In the genomic region with DNA sequence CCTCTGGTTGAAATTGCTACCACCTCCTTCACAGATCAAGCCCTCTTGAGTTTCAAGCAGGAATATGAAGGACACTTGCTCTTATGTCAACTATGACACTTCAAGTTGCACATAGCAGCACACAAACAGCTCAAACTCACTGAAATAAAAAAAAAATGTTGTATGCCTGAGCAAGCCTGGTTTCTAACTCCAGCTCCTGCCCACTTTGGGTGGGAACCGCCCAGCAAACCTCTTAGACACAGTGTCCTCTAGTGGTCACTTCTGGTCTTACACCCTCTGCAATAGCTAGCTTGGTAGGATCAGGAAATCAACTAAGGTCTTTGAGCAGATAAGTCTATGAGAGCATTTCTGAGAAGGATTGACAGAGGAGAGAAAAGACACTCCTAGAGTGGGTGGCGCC, we compare ENCODE assay signal across 8 mouse cellular contexts. TPM values are rescaled to one million over a fixed set of nuclear protein-coding genes. Genes with fewer than 3 reads are reported as not detected.
DNase-seq lines count a peak whose midpoint lies in the region; ATAC-seq and TF ChIP-seq lines count a peak whose summit lies in the region.

No protein-coding gene starts in this region.

- no peak for ATAC-seq in limb, embryonic 11.5 days (ENCODE audit: insufficient number of reproducible peaks, low FRiP score, low TSS enrichment, low read depth)
- ATAC-seq in erythroid progenitor cell, adult 5-6 weeks (replicated peaks; ENCODE audit: low FRiP score, poor library complexity, severe bottlenecking): no peak

- no peak overlapping the region for H3K4me2 ChIP-seq in limb, embryonic 11.5 days (ENCODE audit: low read depth, severe bottlenecking)

- intact Hi-C loops in heart, postnatal 36 days (cut with DNase I): loop anchor here (1.0 kb wide), 1 partner anchor 38 kb away; no protein-coding TSS in a partner anchor

- H3K9ac ChIP-seq in MEL (ENCODE audit: control insufficient read depth, low read depth, low read length, poor library complexity, severe bottlenecking): no peak overlapping the region
- no peak overlapping the region for H3K9ac ChIP-seq in limb, embryonic 11.5 days (ENCODE audit: low read length)

- no peak for TF ChIP-seq EP300 in MEL (IDR thresholded peaks at IDR 0.05; ENCODE audit: low read depth in 1 of 2, low read length in 2 of 2)

- peak; percentile 77 to 99 (median 92) for TF ChIP-seq CTCF in MEL (IDR thresholded peaks at IDR 0.05 in 2 of 3, conservative IDR thresholded peaks at IDR 0.05 in 1 of 3; ENCODE audit: control insufficient read depth in 1 of 3, insufficient read depth in 1 of 3, low read depth in 2 of 3, low read length in 3 of 3, poor library complexity in 1 of 3, severe bottlenecking in 1 of 3)

- no peak overlapping the region for H3K27ac ChIP-seq in MEL (ENCODE audit: control insufficient read depth, low read depth, low read length)
- no peak overlapping the region for H3K27ac ChIP-seq in limb, embryonic 11.5 days (replicated peaks; ENCODE audit: low read depth, low read length)

- no peaks in the 10 kb centered on the region for H3K4me1 ChIP-seq in MEL (ENCODE audit: control insufficient read depth in 1 of 2, insufficient read depth in 2 of 2, low read length in 2 of 2)
- peaks cover 12% of the 10 kb centered on the region for H3K4me1 ChIP-seq in limb, embryonic 11.5 days (ENCODE audit: control insufficient read depth, insufficient read depth, low read length)

- TF ChIP-seq RAD21 in MEL (IDR thresholded peaks at IDR 0.05; ENCODE audit: low read depth, low read length): peak; percentile 84

- no peak for TF ChIP-seq POLR2A in MEL (IDR thresholded peaks at IDR 0.05; ENCODE audit: control insufficient read depth in 1 of 2, insufficient read depth in 1 of 2, low read depth in 1 of 2, low read length in 2 of 2, poor library complexity in 1 of 2)

- no peaks in the 10 kb centered on the region for H3K36me3 ChIP-seq in MEL (ENCODE audit: control insufficient read depth in 1 of 2, insufficient read depth in 2 of 2, low read length in 2 of 2)
- no peaks in the 10 kb centered on the region for H3K36me3 ChIP-seq in limb, embryonic 11.5 days (ENCODE audit: control insufficient read depth, insufficient read depth, low read length)

- no peaks in the 10 kb centered on the region for H3K79me2 ChIP-seq in MEL (ENCODE audit: control insufficient read depth, insufficient read depth, low read length, poor library complexity)

- H3K4me3 ChIP-seq in MEL (ENCODE audit: control insufficient read depth in 1 of 2, insufficient read depth in 1 of 2, low read depth in 2 of 2, low read length in 2 of 2): no peak overlapping the region
- no peak overlapping the region for H3K4me3 ChIP-seq in limb, embryonic 11.5 days (ENCODE audit: low read depth, low read length)

- H3K27me3 ChIP-seq in MEL (ENCODE audit: control insufficient read depth in 1 of 2, insufficient read depth in 2 of 2, low read length in 2 of 2): peaks cover 0 to 2% of the 10 kb centered on the region in 2 experiments; a peak in 2 of 4 replicates
- no peaks in the 10 kb centered on the region for H3K27me3 ChIP-seq in limb, embryonic 11.5 days (ENCODE audit: control insufficient read depth, insufficient read depth, low read length)

- H3K9me3 ChIP-seq in MEL (replicated peaks; ENCODE audit: insufficient read depth, low read length): no peaks in the 10 kb centered on the region
- no peaks in the 10 kb centered on the region for H3K9me3 ChIP-seq in limb, embryonic 11.5 days (ENCODE audit: control insufficient read depth, low read length)

- peak; percentile 50 to 72 for DNase-seq in left cerebral cortex, adult 18-20 months (ENCODE audit: low spot score in 2 of 2)
- no peak for DNase-seq in left cerebral cortex, adult 11 months (ENCODE audit: low spot score)
- peak; percentile 77 for DNase-seq in MEL (ENCODE audit: low read depth, low spot score)
- DNase-seq in brain, adult 2 months (ENCODE audit: low read depth, low spot score): peak; percentile 74
- DNase-seq in heart, postnatal 36 days: peak; percentile 63 to 71
- peak; percentile 86 for DNase-seq in limb, embryonic 11.5 days (ENCODE audit: low spot score)
- peak; percentile 87 for DNase-seq in retina, embryonic 14.5 days (ENCODE audit: low spot score)

- 9% methylated on average over 2 of the region's 2 CpGs for WGBS in limb, embryonic 11.5 days

TF ChIP-seq in MEL, 35 proteins besides CTCF, POLR2A, EP300 and RAD21:
- TF ChIP-seq MAFK (IDR thresholded peaks at IDR 0.05; ENCODE audit: borderline replicate concordance, low read depth, low read length): no peak
- peak; percentile 86 for TF ChIP-seq SMC3 (IDR thresholded peaks at IDR 0.05; ENCODE audit: low read depth, low read length)
- TF ChIP-seq ELF1 (IDR thresholded peaks at IDR 0.05; ENCODE audit: low read depth, low read length): no peak
- TF ChIP-seq KAT2A (conservative IDR thresholded peaks at IDR 0.05; ENCODE audit: low read depth, low read length): no peak
- peak; percentile 67 for TF ChIP-seq ZC3H11A (IDR thresholded peaks at IDR 0.05; ENCODE audit: low read depth, low read length)
- no peak for TF ChIP-seq TBP (IDR thresholded peaks at IDR 0.05; ENCODE audit: low read depth, low read length)
- TF ChIP-seq E2F4 (IDR thresholded peaks at IDR 0.05; ENCODE audit: borderline replicate concordance, low read depth, low read length): no peak
- TF ChIP-seq MAX (IDR thresholded peaks at IDR 0.05; ENCODE audit: low read length): no peak

RNA-seq across cellular contexts. Expression of a gene that starts 54.2 kb away (rescaled TPM):
- total RNA-seq in left cerebral cortex, adult 18-20 months (2021): 1,000 to 10,000 TPM; 1,463 to 1,514 TPM
- total RNA-seq in MEL (2012; rRNA removed): 13,843 and 15,045 TPM in 2 replicates
- polyA plus RNA-seq in MEL (2012; ENCODE audit: insufficient read depth in 1 of 2, insufficient read length in 2 of 2, low read depth in 1 of 2, low replicate concordance in 2 of 2, missing spikeins in 1 of 2): 1,000 to 10,000 TPM in 1 of 2 experiments, not detected in 1; 9,058 TPM
- total RNA-seq in heart, postnatal 36 days (2021): 1,000 to 10,000 TPM; 1,412 to 1,619 TPM
- polyA plus RNA-seq in limb, embryonic 11.5 days (2014; fragmentation: Nextera tagmentation; extraction: Ambion mirVana): 1,214 and 1,288 TPM in 2 replicates
- 1,048 and 1,068 TPM in 2 replicates for total RNA-seq in erythroid progenitor cell, adult 5-6 weeks (2015; ENCODE audit: low replicate concordance)
- total RNA-seq in erythroid progenitor cell, adult 5-6 weeks (2017; ENCODE audit: low replicate concordance): 1,077 and 1,422 TPM in 2 replicates
